Mouse (Mus musculus): ENCODE measurements around the gene Tenm4. TPM values are rescaled to one million over a fixed set of nuclear protein-coding genes. Genes with fewer than 3 reads are reported as not detected.

The Tenm4 gene
- polyA plus RNA-seq, 1 experiment from 2014 or later = 48.9 TPM

GRCm38 (mm10) chr7:96756104-96756742, 585.2 kb downstream of the Tenm4 start:
- H3K36me3 ChIP-seq (ENCODE audit: control insufficient read depth, insufficient read depth, low read length) = no peaks in the 10 kb centered on the region; the same call in 1 of the 2 replicates
- H3K27ac ChIP-seq (ENCODE audit: low read depth, low read length) = peak overlapping the region; percentile 39
- no peak overlapping the region for H3K4me2 ChIP-seq (ENCODE audit: low read length)
- peak; percentile 35 for DNase-seq (ENCODE audit: low spot score)
- H3K27me3 ChIP-seq (replicated peaks; ENCODE audit: control insufficient read depth, insufficient read depth, low read length) = no peaks in the 10 kb centered on the region
- no peak overlapping the region; the same call in 1 of the 2 replicates for H3K9ac ChIP-seq (ENCODE audit: low read length)
- H3K4me1 ChIP-seq (ENCODE audit: control insufficient read depth, insufficient read depth, low read length) = peaks cover 37% of the 10 kb centered on the region
- H3K9me3 ChIP-seq (replicated peaks; ENCODE audit: control insufficient read depth, low read length) = no peaks in the 10 kb centered on the region
- ATAC-seq = no peak
- no peak overlapping the region for H3K4me3 ChIP-seq (ENCODE audit: low read depth, low read length)
- WGBS = 43% methylated on average over 10 of the region's 10 CpGs

GRCm38 (mm10) chr7:96757067-96757466, 586.0 kb downstream of the Tenm4 start:
- 84% methylated on average over 8 of the region's 8 CpGs for WGBS
- no peak overlapping the region for H3K27ac ChIP-seq (ENCODE audit: low read depth, low read length)
- H3K4me3 ChIP-seq (ENCODE audit: low read depth, low read length) = no peak overlapping the region
- H3K4me2 ChIP-seq (ENCODE audit: low read length) = no peak overlapping the region
- H3K9me3 ChIP-seq (replicated peaks; ENCODE audit: control insufficient read depth, low read length) = no peaks in the 10 kb centered on the region
- ATAC-seq = no peak
- no peaks in the 10 kb centered on the region; the same call in 1 of the 2 replicates for H3K36me3 ChIP-seq (ENCODE audit: control insufficient read depth, insufficient read depth, low read length)
- H3K27me3 ChIP-seq (replicated peaks; ENCODE audit: control insufficient read depth, insufficient read depth, low read length) = no peaks in the 10 kb centered on the region
- no peak for DNase-seq (ENCODE audit: low spot score)
- no peak overlapping the region for H3K9ac ChIP-seq (ENCODE audit: low read length)
- H3K4me1 ChIP-seq (ENCODE audit: control insufficient read depth, insufficient read depth, low read length) = peaks cover 40% of the 10 kb centered on the region

GRCm38 (mm10) chr7:96760208-96760607, 589.2 kb downstream of the Tenm4 start:
- Histone ChIP-seq H3K27ac (ENCODE audit: low read depth, low read length) (peak overlapping the region; percentile 78), H3K9ac (ENCODE audit: low read length) (no peak overlapping the region), H3K27me3 (replicated peaks; ENCODE audit: control insufficient read depth, insufficient read depth, low read length) (no peaks in the 10 kb centered on the region), H3K9me3 (replicated peaks; ENCODE audit: control insufficient read depth, low read length) (no peaks in the 10 kb centered on the region), H3K4me2 (ENCODE audit: low read length) (no peak overlapping the region), H3K36me3 (ENCODE audit: control insufficient read depth, insufficient read depth, low read length) (no peaks in the 10 kb centered on the region; the same call in 1 of the 2 replicates), H3K4me1 (ENCODE audit: control insufficient read depth, insufficient read depth, low read length) (peaks cover 39% of the 10 kb centered on the region), H3K4me3 (ENCODE audit: low read depth, low read length) (no peak overlapping the region)
- WGBS = 28% methylated on average over 6 of the region's 6 CpGs
- peak; percentile 61 for DNase-seq (ENCODE audit: low spot score)
- ATAC-seq = peak; percentile 54; the same call in 1 of the 2 replicates

- H3K9ac ChIP-seq (ENCODE audit: low read length) = no peak overlapping the region
- no peak overlapping the region for H3K4me3 ChIP-seq (ENCODE audit: low read depth, low read length)
- peak; percentile 65 for ATAC-seq
- no peaks in the 10 kb centered on the region for H3K27me3 ChIP-seq (replicated peaks; ENCODE audit: control insufficient read depth, insufficient read depth, low read length)
- DNase-seq (ENCODE audit: low spot score) = peak; percentile 91
- H3K4me1 ChIP-seq (ENCODE audit: control insufficient read depth, insufficient read depth, low read length) = peaks cover 39% of the 10 kb centered on the region
- H3K36me3 ChIP-seq (ENCODE audit: control insufficient read depth, insufficient read depth, low read length) = no peaks in the 10 kb centered on the region; the same call in 1 of the 2 replicates
- H3K27ac ChIP-seq (ENCODE audit: low read depth, low read length) = peak overlapping the region; percentile 78
- WGBS = 19% methylated on average over 5 of the region's 5 CpGs
- no peaks in the 10 kb centered on the region for H3K9me3 ChIP-seq (replicated peaks; ENCODE audit: control insufficient read depth, low read length)
- no peak overlapping the region for H3K4me2 ChIP-seq (ENCODE audit: low read length)
These were observed 590.1 kb downstream of the Tenm4 start for GRCm38 (mm10) chr7:96761151-96761550.

GRCm38 (mm10) chr7:96765321-96765960, 594.4 kb downstream of the Tenm4 start:
- Histone ChIP-seq H3K27me3 (replicated peaks; ENCODE audit: control insufficient read depth, insufficient read depth, low read length) (no peaks in the 10 kb centered on the region), H3K9me3 (replicated peaks; ENCODE audit: control insufficient read depth, low read length) (peaks cover 3% of the 10 kb centered on the region; the same call in 1 of the 2 replicates), H3K4me1 (ENCODE audit: control insufficient read depth, insufficient read depth, low read length) (peaks cover 27% of the 10 kb centered on the region), H3K4me2 (ENCODE audit: low read length) (no peak overlapping the region), H3K36me3 (ENCODE audit: control insufficient read depth, insufficient read depth, low read length) (peaks cover 4% of the 10 kb centered on the region; the same call in 1 of the 2 replicates), H3K9ac (ENCODE audit: low read length) (no peak overlapping the region), H3K27ac (ENCODE audit: low read depth, low read length) (peak overlapping the region; percentile 60), H3K4me3 (ENCODE audit: low read depth, low read length) (no peak overlapping the region)
- ATAC-seq (peak; percentile 66), DNase-seq (ENCODE audit: low spot score) (peak; percentile 77)
- WGBS = 25% methylated on average over 15 of the region's 15 CpGs

GRCm38 (mm10) chr7:96767090-96767489, 596.0 kb downstream of the Tenm4 start:
- no peak for DNase-seq (ENCODE audit: low spot score)
- H3K4me2 ChIP-seq (ENCODE audit: low read length) = no peak overlapping the region
- H3K27me3 ChIP-seq (replicated peaks; ENCODE audit: control insufficient read depth, insufficient read depth, low read length) = no peaks in the 10 kb centered on the region
- peaks cover 18% of the 10 kb centered on the region; the same call in 1 of the 2 replicates for H3K4me1 ChIP-seq (ENCODE audit: control insufficient read depth, insufficient read depth, low read length)
- no peak overlapping the region for H3K4me3 ChIP-seq (ENCODE audit: low read depth, low read length)
- WGBS = 77% methylated on average over 3 of the region's 3 CpGs
- peaks cover 7% of the 10 kb centered on the region for H3K36me3 ChIP-seq (ENCODE audit: control insufficient read depth, insufficient read depth, low read length)
- H3K27ac ChIP-seq (ENCODE audit: low read depth, low read length) = no peak overlapping the region
- ATAC-seq = no peak
- peaks cover 3% of the 10 kb centered on the region; the same call in 1 of the 2 replicates for H3K9me3 ChIP-seq (replicated peaks; ENCODE audit: control insufficient read depth, low read length)
- H3K9ac ChIP-seq (ENCODE audit: low read length) = no peak overlapping the region

- Histone ChIP-seq H3K4me3 (ENCODE audit: low read depth, low read length) (no peak overlapping the region), H3K36me3 (ENCODE audit: control insufficient read depth, insufficient read depth, low read length) (peaks cover 14% of the 10 kb centered on the region), H3K27ac (ENCODE audit: low read depth, low read length) (no peak overlapping the region), H3K9ac (ENCODE audit: low read length) (no peak overlapping the region), H3K9me3 (replicated peaks; ENCODE audit: control insufficient read depth, low read length) (peaks cover 3% of the 10 kb centered on the region; the same call in 1 of the 2 replicates), H3K27me3 (replicated peaks; ENCODE audit: control insufficient read depth, insufficient read depth, low read length) (no peaks in the 10 kb centered on the region), H3K4me1 (ENCODE audit: control insufficient read depth, insufficient read depth, low read length) (peaks cover 18% of the 10 kb centered on the region; the same call in 1 of the 2 replicates), H3K4me2 (ENCODE audit: low read length) (no peak overlapping the region)
- DNase-seq (ENCODE audit: low spot score) (no peak), ATAC-seq (no peak)
- 92% methylated on average over 6 of the region's 6 CpGs for WGBS
These were observed 597.7 kb downstream of the Tenm4 start for GRCm38 (mm10) chr7:96768718-96769117.

GRCm38 (mm10) chr7:96769784-96770183, 598.7 kb downstream of the Tenm4 start:
- no peak overlapping the region for H3K4me3 ChIP-seq (ENCODE audit: low read depth, low read length)
- H3K27me3 ChIP-seq (replicated peaks; ENCODE audit: control insufficient read depth, insufficient read depth, low read length) = no peaks in the 10 kb centered on the region
- H3K4me2 ChIP-seq (ENCODE audit: low read length) = no peak overlapping the region
- ATAC-seq (no peak), DNase-seq (ENCODE audit: low spot score) (no peak)
- no peak overlapping the region for H3K27ac ChIP-seq (ENCODE audit: low read depth, low read length)
- H3K4me1 ChIP-seq (ENCODE audit: control insufficient read depth, insufficient read depth, low read length) = peaks cover 18% of the 10 kb centered on the region; the same call in 1 of the 2 replicates
- 75% methylated on average over 4 of the region's 4 CpGs for WGBS
- peaks cover 3% of the 10 kb centered on the region; the same call in 1 of the 2 replicates for H3K9me3 ChIP-seq (replicated peaks; ENCODE audit: control insufficient read depth, low read length)
- H3K36me3 ChIP-seq (ENCODE audit: control insufficient read depth, insufficient read depth, low read length) = peaks cover 14% of the 10 kb centered on the region
- H3K9ac ChIP-seq (ENCODE audit: low read length) = no peak overlapping the region

GRCm38 (mm10) chr7:96772966-96773365, 601.9 kb downstream of the Tenm4 start:
- H3K27me3 ChIP-seq (replicated peaks; ENCODE audit: control insufficient read depth, insufficient read depth, low read length) = no peaks in the 10 kb centered on the region
- H3K4me1 ChIP-seq (ENCODE audit: control insufficient read depth, insufficient read depth, low read length) = peaks cover 14% of the 10 kb centered on the region; the same call in 1 of the 2 replicates
- peak overlapping the region; percentile 70 for H3K27ac ChIP-seq (ENCODE audit: low read depth, low read length)
- H3K36me3 ChIP-seq (ENCODE audit: control insufficient read depth, insufficient read depth, low read length) = peaks cover 22% of the 10 kb centered on the region
- 66% methylated on average over 4 of the region's 4 CpGs for WGBS
- 0 out of 2 replicates have a peak, but pooled peaks cover 4% of the 10 kb centered on the region for H3K9me3 ChIP-seq (replicated peaks; ENCODE audit: control insufficient read depth, low read length)
- H3K4me3 ChIP-seq (ENCODE audit: low read depth, low read length) = no peak overlapping the region
- ATAC-seq (no peak), DNase-seq (ENCODE audit: low spot score) (peak; percentile 46)
- no peak overlapping the region for H3K9ac ChIP-seq (ENCODE audit: low read length)
- no peak overlapping the region for H3K4me2 ChIP-seq (ENCODE audit: low read length)
